Mouse (Mus musculus) lung, adult 2 months (tissue): Measurements from ENCODE around the gene Abcb1b.

ENCODE experiments used
- CTCF ChIP-seq: fragments of 200-500 bp; IDR thresholded peaks from 2 replicates; pipeline ENCODE4 v1.5.1; 2011; ENCODE audit warnings: mild to moderate bottlenecking, low read length, control low read depth; ENCODE audit not compliant: insufficient read depth
- POLR2A ChIP-seq: fragments of 200-500 bp; IDR thresholded peaks from 2 replicates; pipeline ENCODE4 v1.6.1; 2011; ENCODE audit warnings: low read depth, mild to moderate bottlenecking, control low read depth, low read length, borderline replicate concordance; ENCODE audit errors: extremely low read depth

- TF ChIP-seq CTCF (no peak), POLR2A (no peak)
Observed at GRCm38 (mm10) chr5:8894104-8894425, 96.1 kb downstream of the Abcb1b start.
